Mouse (Mus musculus): Measurements from ENCODE around the gene Fermt2. TPM values are rescaled to one million over a fixed set of nuclear protein-coding genes. Genes with fewer than 3 reads are reported as not detected.
"Not testable (repeated sequence)": the region's sequence is repeated elsewhere in the genome, so short reads cannot be mapped to it uniquely, and the experiment has no call there.

Fermt2 gene
- total RNA-seq, 2 experiments from 2014 or later: not detected

GRCm38 (mm10) chr14:45466371-45466770 lies 63.5 kb downstream of the Fermt2 start:
- not testable (repeated sequence) for ATAC-seq (replicated peaks; ENCODE audit: poor library complexity, severe bottlenecking)

GRCm38 (mm10) chr14:45464036-45465035 lies 65.6 kb downstream of the Fermt2 start:
- ATAC-seq (replicated peaks; ENCODE audit: poor library complexity, severe bottlenecking): no peak

- no peak for ATAC-seq (replicated peaks; ENCODE audit: poor library complexity, severe bottlenecking)
Measured at GRCm38 (mm10) chr14:45463599-45463998, 66.3 kb downstream of the Fermt2 start.

GRCm38 (mm10) chr14:45462875-45463475 lies 66.9 kb downstream of the Fermt2 start:
- ATAC-seq (replicated peaks; ENCODE audit: poor library complexity, severe bottlenecking): no peak

GRCm38 (mm10) chr14:45462374-45462773 lies 67.5 kb downstream of the Fermt2 start:
- no peak for ATAC-seq (replicated peaks; ENCODE audit: poor library complexity, severe bottlenecking)

- ATAC-seq (replicated peaks; ENCODE audit: poor library complexity, severe bottlenecking): no peak
Measured at GRCm38 (mm10) chr14:45461945-45462344, 68.0 kb downstream of the Fermt2 start.

- ATAC-seq (replicated peaks; ENCODE audit: poor library complexity, severe bottlenecking): no peak
Measured at GRCm38 (mm10) chr14:45460491-45460890, 69.4 kb downstream of the Fermt2 start.

- ATAC-seq (replicated peaks; ENCODE audit: poor library complexity, severe bottlenecking): no peak
Measured at GRCm38 (mm10) chr14:45459877-45460276, 70.0 kb downstream of the Fermt2 start.

GRCm38 (mm10) chr14:45457003-45457402 lies 72.9 kb downstream of the Fermt2 start:
- no peak for ATAC-seq (replicated peaks; ENCODE audit: poor library complexity, severe bottlenecking)

- no peak for ATAC-seq (replicated peaks; ENCODE audit: poor library complexity, severe bottlenecking)
Measured at GRCm38 (mm10) chr14:45456502-45456846, 73.4 kb downstream of the Fermt2 start.

- no peak for ATAC-seq (replicated peaks; ENCODE audit: poor library complexity, severe bottlenecking)
Measured at GRCm38 (mm10) chr14:45455651-45456501, 74.0 kb downstream of the Fermt2 start.

- no peak for ATAC-seq (replicated peaks; ENCODE audit: poor library complexity, severe bottlenecking)
Measured at GRCm38 (mm10) chr14:45453538-45454233, 76.2 kb downstream of the Fermt2 start.

GRCm38 (mm10) chr14:45452861-45453512 lies 76.9 kb downstream of the Fermt2 start:
- no peak for ATAC-seq (replicated peaks; ENCODE audit: poor library complexity, severe bottlenecking)

- no peak for ATAC-seq (replicated peaks; ENCODE audit: poor library complexity, severe bottlenecking)
Measured at GRCm38 (mm10) chr14:45452148-45452547, 77.8 kb downstream of the Fermt2 start.

- no peak for ATAC-seq (replicated peaks; ENCODE audit: poor library complexity, severe bottlenecking)
Measured at GRCm38 (mm10) chr14:45451090-45451489, 78.8 kb downstream of the Fermt2 start.

- no peak for ATAC-seq (replicated peaks; ENCODE audit: poor library complexity, severe bottlenecking)
Measured at GRCm38 (mm10) chr14:45446777-45447176, 83.1 kb downstream of the Fermt2 start.

- no peak for ATAC-seq (replicated peaks; ENCODE audit: poor library complexity, severe bottlenecking)
Measured at GRCm38 (mm10) chr14:45445445-45445844, 84.5 kb downstream of the Fermt2 start.

- no peak for ATAC-seq (replicated peaks; ENCODE audit: poor library complexity, severe bottlenecking)
Measured at GRCm38 (mm10) chr14:45444870-45445269, 85.0 kb downstream of the Fermt2 start.

- ATAC-seq (replicated peaks; ENCODE audit: poor library complexity, severe bottlenecking): peak; percentile 35; the same call in 1 of the 2 replicates
Measured at GRCm38 (mm10) chr14:45442781-45443560, 86.9 kb downstream of the Fermt2 start.
